Mouse (Mus musculus): ENCODE measurements around the gene Inpp5k. TPM values are rescaled to one million over a fixed set of nuclear protein-coding genes. Genes with fewer than 3 reads are reported as not detected.
A peak's percentile ranks its signal among the peaks of the same experiment; 100 is the strongest.
"Not testable (repeated sequence)": the region's sequence is repeated elsewhere in the genome, so short reads cannot be mapped to it uniquely, and the experiment has no call there.

Inpp5k gene
- polyA plus RNA-seq, 1 experiment from 2014 or later = 19.6 TPM

GRCm38 (mm10) chr11:75687343-75687993 is 56.7 kb downstream of the Inpp5k start:
- H3K27ac ChIP-seq = peak overlapping the region; percentile 65
- peaks cover 16% of the 10 kb centered on the region for H3K4me1 ChIP-seq (replicated peaks)
- ATAC-seq (replicated peaks; ENCODE audit: insufficient number of reproducible peaks, insufficient read depth, low FRiP score, low read depth) = no peak
- no peaks in the 10 kb centered on the region for H3K9me3 ChIP-seq (replicated peaks)
- H3K4me2 ChIP-seq = no peak overlapping the region
- WGBS = 54% methylated on average over 2 of the region's 2 CpGs
- no peaks in the 10 kb centered on the region for H3K27me3 ChIP-seq
- no peak overlapping the region for H3K4me3 ChIP-seq
- no peak overlapping the region for H3K9ac ChIP-seq
- H3K36me3 ChIP-seq = peaks cover 29% of the 10 kb centered on the region

GRCm38 (mm10) chr11:75688132-75688531 is 57.3 kb downstream of the Inpp5k start:
- Histone ChIP-seq H3K9me3 (replicated peaks) (no peaks in the 10 kb centered on the region), H3K27ac (peak overlapping the region; percentile 65; the same call in 1 of the 2 replicates), H3K4me2 (no peak overlapping the region), H3K9ac (no peak overlapping the region), H3K36me3 (peaks cover 32% of the 10 kb centered on the region), H3K27me3 (no peaks in the 10 kb centered on the region), H3K4me3 (no peak overlapping the region), H3K4me1 (replicated peaks) (peaks cover 16% of the 10 kb centered on the region)
- WGBS = 74% methylated on average over 2 of the region's 2 CpGs
- no peak for ATAC-seq (replicated peaks; ENCODE audit: insufficient number of reproducible peaks, insufficient read depth, low FRiP score, low read depth)

- 76% methylated on average over 1 of the region's 1 CpGs for WGBS
- no peak overlapping the region for H3K4me3 ChIP-seq
- ATAC-seq (replicated peaks; ENCODE audit: insufficient number of reproducible peaks, insufficient read depth, low FRiP score, low read depth) = no peak
These were observed 59.2 kb downstream of the Inpp5k start for GRCm38 (mm10) chr11:75689977-75690376.

GRCm38 (mm10) chr11:75691047-75691446 is 60.3 kb downstream of the Inpp5k start:
- Histone ChIP-seq H3K36me3 (peaks cover 45% of the 10 kb centered on the region), H3K27me3 (no peaks in the 10 kb centered on the region), H3K9ac (no peak overlapping the region), H3K4me3 (no peak overlapping the region), H3K27ac (no peak overlapping the region), H3K4me2 (no peak overlapping the region), H3K9me3 (replicated peaks) (no peaks in the 10 kb centered on the region), H3K4me1 (replicated peaks) (peaks cover 9% of the 10 kb centered on the region; the same call in 1 of the 2 replicates)
- no peak for ATAC-seq (replicated peaks; ENCODE audit: insufficient number of reproducible peaks, insufficient read depth, low FRiP score, low read depth)

More at GRCm38 (mm10) chr11:75689977-75690376, 59.2 kb downstream of the Inpp5k start:
- Histone ChIP-seq H3K27ac (no peak overlapping the region), H3K36me3 (peaks cover 35% of the 10 kb centered on the region), H3K4me2 (no peak overlapping the region), H3K4me1 (replicated peaks) (peaks cover 13% of the 10 kb centered on the region), H3K27me3 (no peaks in the 10 kb centered on the region), H3K9ac (no peak overlapping the region), H3K9me3 (replicated peaks) (no peaks in the 10 kb centered on the region)

- Histone ChIP-seq H3K9ac (no peak overlapping the region), H3K9me3 (replicated peaks) (no peaks in the 10 kb centered on the region), H3K4me3 (no peak overlapping the region), H3K36me3 (peaks cover 68% of the 10 kb centered on the region), H3K4me2 (no peak overlapping the region), H3K4me1 (replicated peaks) (no peaks in the 10 kb centered on the region), H3K27ac (no peak overlapping the region), H3K27me3 (no peaks in the 10 kb centered on the region)
- no peak for ATAC-seq (replicated peaks; ENCODE audit: insufficient number of reproducible peaks, insufficient read depth, low FRiP score, low read depth)
- WGBS = 90% methylated on average over 5 of the region's 5 CpGs
These were observed 62.8 kb downstream of the Inpp5k start for GRCm38 (mm10) chr11:75693570-75693969.

GRCm38 (mm10) chr11:75697464-75697863 is 66.7 kb downstream of the Inpp5k start:
- H3K36me3 ChIP-seq = peaks cover 82% of the 10 kb centered on the region
- H3K4me3 ChIP-seq; H3K27me3 ChIP-seq; H3K9me3 ChIP-seq (replicated peaks); ATAC-seq (replicated peaks; ENCODE audit: insufficient number of reproducible peaks, insufficient read depth, low FRiP score, low read depth); H3K4me1 ChIP-seq (replicated peaks); H3K4me2 ChIP-seq; H3K27ac ChIP-seq; H3K9ac ChIP-seq: not testable (repeated sequence)
- 93% methylated on average over 3 of the region's 3 CpGs for WGBS

Other genes starting within 250 kb of the Inpp5k start
- 34.7 and 54.2 TPM in 2 replicates for gene Serpinf1, start 208.3 kb upstream of the Inpp5k start, polyA plus RNA-seq (2015; fragmentation: Nextera tagmentation; extraction: Ambion mirVana)
- gene Serpinf2, start 191.4 kb upstream of the Inpp5k start, polyA plus RNA-seq (2015; fragmentation: Nextera tagmentation; extraction: Ambion mirVana) = 0.35 and 4.3 TPM in 2 replicates
- gene Wdr81, start 176.3 kb upstream of the Inpp5k start, polyA plus RNA-seq (2015; fragmentation: Nextera tagmentation; extraction: Ambion mirVana) = 3.1 and 4.5 TPM in 2 replicates
- 7.9 and 13.4 TPM in 2 replicates for gene Tlcd2, start 169.3 kb upstream of the Inpp5k start, polyA plus RNA-seq (2015; fragmentation: Nextera tagmentation; extraction: Ambion mirVana)
- 24.8 and 37.1 TPM in 2 replicates for gene Prpf8, start 144.2 kb upstream of the Inpp5k start, polyA plus RNA-seq (2015; fragmentation: Nextera tagmentation; extraction: Ambion mirVana)
- gene Rilp, start 120.9 kb upstream of the Inpp5k start, polyA plus RNA-seq (2015; fragmentation: Nextera tagmentation; extraction: Ambion mirVana) = 7.7 and 9.2 TPM in 2 replicates
- gene Scarf1, start 117.4 kb upstream of the Inpp5k start, polyA plus RNA-seq (2015; fragmentation: Nextera tagmentation; extraction: Ambion mirVana) = 10.4 and 13.0 TPM in 2 replicates
- 2.6 and 5.1 TPM in 2 replicates for gene Slc43a2, start 99.3 kb upstream of the Inpp5k start, polyA plus RNA-seq (2015; fragmentation: Nextera tagmentation; extraction: Ambion mirVana)
- gene Pitpna, start 42.9 kb upstream of the Inpp5k start, polyA plus RNA-seq (2015; fragmentation: Nextera tagmentation; extraction: Ambion mirVana) = 63.4 and 75.2 TPM in 2 replicates
- 62.1 and 79.0 TPM in 2 replicates for gene Myo1c, start 19.5 kb downstream of the Inpp5k start, polyA plus RNA-seq (2015; fragmentation: Nextera tagmentation; extraction: Ambion mirVana)
- 82.3 and 95.8 TPM in 2 replicates for gene Crk, start 48.3 kb downstream of the Inpp5k start, polyA plus RNA-seq (2015; fragmentation: Nextera tagmentation; extraction: Ambion mirVana)
- gene Ywhae, start 101.9 kb downstream of the Inpp5k start, polyA plus RNA-seq (2015; fragmentation: Nextera tagmentation; extraction: Ambion mirVana) = 611 and 667 TPM in 2 replicates
- gene Doc2b, start 165.1 kb downstream of the Inpp5k start, polyA plus RNA-seq (2015; fragmentation: Nextera tagmentation; extraction: Ambion mirVana) = 0.13 and 0.51 TPM in 2 replicates